Mouse (Mus musculus) erythroblast, embryonic 14.5 days (primary cell): ENCODE results near the gene Fmnl1.

Experiments used
- GATA1 ChIP-seq: IDR thresholded peaks from 2 replicates; pipeline ENCODE4 v1.6.1; 2012; ENCODE audit warnings: low read length, inconsistent platforms, mixed read lengths
- TAL1 ChIP-seq: IDR thresholded peaks from 3 replicates; pipeline ENCODE4 v1.6.1; 2012; ENCODE audit warnings: low read length, inconsistent platforms, mixed read lengths

- TF ChIP-seq GATA1 (no peak), TAL1 (no peak)
Measured at GRCm38 (mm10) chr11:103133456-103134185, 37.3 kb upstream of the Fmnl1 start.
